Mouse (Mus musculus) CH12.LX (cell line): ENCODE results near the gene Tkt.

Experiments
- CHD1 ChIP-seq: IDR thresholded peaks from 2 replicates; pipeline ENCODE4 v1.6.1; 2012; ENCODE audit warnings: low read depth, low read length, improper control_type of control experiment, inconsistent platforms
- CHD2 ChIP-seq: IDR thresholded peaks from 2 replicates; pipeline ENCODE4 v1.6.1; 2011; ENCODE audit warnings: low read length, improper control_type of control experiment
- CTCF ChIP-seq, 2 experiments: IDR thresholded peaks in 1 of 2; conservative IDR thresholded peaks in 1 of 2; 2 replicates each; pipeline ENCODE4 v1.5.1; 2011 to 2012; ENCODE audit warnings: low read depth in 2 of 2, low read length in 2 of 2, improper control_type of control experiment in 1 of 2, inconsistent platforms in 1 of 2, mild to moderate bottlenecking in 1 of 2, moderate library complexity in 1 of 2
- EP300 ChIP-seq: IDR thresholded peaks from 2 replicates; pipeline ENCODE4 v1.6.1; 2011; ENCODE audit warnings: low read length, improper control_type of control experiment
- GABPA ChIP-seq: IDR thresholded peaks from 2 replicates; pipeline ENCODE4 v1.6.1; 2012; ENCODE audit warnings: low read depth, low read length, improper control_type of control experiment, inconsistent platforms; ENCODE audit not compliant: insufficient replicate concordance
- HCFC1 ChIP-seq: IDR thresholded peaks from 2 replicates; pipeline ENCODE4 v1.6.1; 2012; ENCODE audit warnings: low read depth, mild to moderate bottlenecking, inconsistent platforms, low read length, improper control_type of control experiment
- JUND ChIP-seq: conservative IDR thresholded peaks from 2 replicates; pipeline ENCODE4 v1.6.1; 2011; ENCODE audit warnings: low read depth, low read length, improper control_type of control experiment
- KAT2A ChIP-seq: IDR thresholded peaks from 2 replicates; pipeline ENCODE4 v1.6.1; 2012; ENCODE audit warnings: low read length, improper control_type of control experiment, inconsistent platforms; ENCODE audit not compliant: insufficient replicate concordance
- MXI1 ChIP-seq: IDR thresholded peaks from 2 replicates; pipeline ENCODE4 v1.6.1; 2011; ENCODE audit warnings: mild to moderate bottlenecking, low read depth, low read length, improper control_type of control experiment
- POLR2A ChIP-seq: IDR thresholded peaks from 2 replicates; pipeline ENCODE4 v1.6.1; 2011; ENCODE audit warnings: low read depth, mild to moderate bottlenecking, improper control_type of control experiment, low read length
- TBP ChIP-seq: conservative IDR thresholded peaks from 2 replicates; pipeline ENCODE4 v1.6.1; 2011; ENCODE audit warnings: low read depth, low read length, improper control_type of control experiment
- USF2 ChIP-seq: conservative IDR thresholded peaks from 2 replicates; pipeline ENCODE4 v1.6.1; 2011; ENCODE audit warnings: low read depth, low read length, improper control_type of control experiment
- ZC3H11A ChIP-seq: IDR thresholded peaks from 2 replicates; pipeline ENCODE4 v1.6.1; 2012; ENCODE audit warnings: low read depth, mild to moderate bottlenecking, inconsistent platforms, low read length, improper control_type of control experiment

DNA sequence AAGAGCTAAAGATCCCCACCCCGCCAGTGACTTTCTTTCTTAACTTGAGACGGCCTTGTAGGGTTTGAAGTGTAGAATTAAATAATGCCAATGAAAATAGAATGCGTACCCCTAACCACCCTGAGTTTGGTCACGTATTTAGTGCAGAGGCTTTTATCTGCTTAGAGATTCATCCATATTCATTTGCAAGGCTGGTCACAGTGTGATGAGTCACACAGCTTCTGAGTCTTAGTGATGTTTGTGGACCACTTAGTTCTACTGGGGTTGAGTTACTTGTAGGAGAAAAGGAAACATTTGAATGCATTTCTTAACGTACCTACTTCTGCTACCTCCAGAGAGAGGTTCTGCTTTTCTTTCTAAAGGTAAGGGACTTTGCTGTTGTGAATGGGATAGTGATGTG, 43.2 kb upstream of the Tkt start:
- TF ChIP-seq CTCF (conservative IDR thresholded peaks at IDR 0.05 in 1 of 2, IDR thresholded peaks at IDR 0.05 in 1 of 2; ENCODE audit: low read depth in 2 of 2, low read length in 2 of 2) (no peak), ZC3H11A (no peak), JUND (no peak), POLR2A (no peak), EP300 (no peak), MXI1 (no peak), GABPA (no peak), HCFC1 (no peak), TBP (no peak), KAT2A (no peak), USF2 (no peak), CHD2 (no peak), CHD1 (no peak)
